Mouse (Mus musculus): ENCODE measurements around the gene Lrch1. TPM values are rescaled to one million over a fixed set of nuclear protein-coding genes. Genes with fewer than 3 reads are reported as not detected.

Lrch1 gene
- total RNA-seq, 2 experiments from 2014 or later: 3.0 to 4.4 TPM

- intact Hi-C loops (cut with DNase I): no loop called here
- peak overlapping the region; percentile 70; the same call in 1 of the 2 replicates for H3K27ac ChIP-seq
These were observed 79.3 kb downstream of the Lrch1 start for GRCm38 (mm10) chr14:74868188-74868901.

GRCm38 (mm10) chr14:74867076-74868042 is 80.3 kb downstream of the Lrch1 start:
- intact Hi-C loops (cut with DNase I): no loop called here
- DNase-seq: peak; percentile 24
- no peak for TF ChIP-seq CTCF (IDR thresholded peaks at IDR 0.05)
- Histone ChIP-seq H3K27ac (peak overlapping the region; percentile 70), H3K4me3 (peak overlapping the region; percentile 62)

More at GRCm38 (mm10) chr14:74868188-74868901, 79.3 kb downstream of the Lrch1 start:
- no peak for DNase-seq
- no peak overlapping the region for H3K4me3 ChIP-seq
- TF ChIP-seq CTCF (IDR thresholded peaks at IDR 0.05): no peak

- intact Hi-C loops (cut with DNase I): no loop called here
These were observed 81.9 kb downstream of the Lrch1 start for GRCm38 (mm10) chr14:74865738-74866137.

GRCm38 (mm10) chr14:74864805-74865483 is 82.7 kb downstream of the Lrch1 start:
- no peak overlapping the region for H3K27ac ChIP-seq
- no peak for TF ChIP-seq CTCF (IDR thresholded peaks at IDR 0.05)
- no peak overlapping the region for H3K4me3 ChIP-seq
- no peak for DNase-seq
- intact Hi-C loops (cut with DNase I): no loop called here

More at GRCm38 (mm10) chr14:74865738-74866137, 81.9 kb downstream of the Lrch1 start:
- Histone ChIP-seq H3K27ac (peak overlapping the region; percentile 70; the same call in 1 of the 2 replicates), H3K4me3 (no peak overlapping the region)
- no peak for DNase-seq
- TF ChIP-seq CTCF (IDR thresholded peaks at IDR 0.05): no peak

- TF ChIP-seq CTCF (IDR thresholded peaks at IDR 0.05): no peak
- H3K4me3 ChIP-seq: no peak overlapping the region
- H3K27ac ChIP-seq: no peak overlapping the region
- intact Hi-C loops (cut with DNase I): no loop called here
- DNase-seq: no peak
These were observed 86.2 kb downstream of the Lrch1 start for GRCm38 (mm10) chr14:74861456-74861855.

GRCm38 (mm10) chr14:74859154-74859553 is 88.5 kb downstream of the Lrch1 start:
- no peak for DNase-seq
- TF ChIP-seq CTCF (IDR thresholded peaks at IDR 0.05): no peak
- H3K27ac ChIP-seq: no peak overlapping the region

GRCm38 (mm10) chr14:74855429-74855828 is 92.2 kb downstream of the Lrch1 start:
- no peak overlapping the region for H3K4me3 ChIP-seq
- no peak overlapping the region for H3K27ac ChIP-seq
- no peak for DNase-seq
- intact Hi-C loops (cut with DNase I): no loop called here
- TF ChIP-seq CTCF (IDR thresholded peaks at IDR 0.05): no peak

More at GRCm38 (mm10) chr14:74859154-74859553, 88.5 kb downstream of the Lrch1 start:
- intact Hi-C loops (cut with DNase I): no loop called here
- no peak overlapping the region for H3K4me3 ChIP-seq

GRCm38 (mm10) chr14:74853759-74854100 is 93.9 kb downstream of the Lrch1 start:
- DNase-seq: no peak

GRCm38 (mm10) chr14:74852965-74853758 is 94.5 kb downstream of the Lrch1 start:
- intact Hi-C loops (cut with DNase I): no loop called here
- peak overlapping the region; percentile 54 for H3K4me3 ChIP-seq
- peak; percentile 36 for DNase-seq
- H3K27ac ChIP-seq: peak overlapping the region; percentile 63
- TF ChIP-seq CTCF (IDR thresholded peaks at IDR 0.05): no peak

More at GRCm38 (mm10) chr14:74853759-74854100, 93.9 kb downstream of the Lrch1 start:
- Histone ChIP-seq H3K4me3 (peak overlapping the region; percentile 54), H3K27ac (peak overlapping the region; percentile 63; the same call in 1 of the 2 replicates)
- intact Hi-C loops (cut with DNase I): no loop called here
- TF ChIP-seq CTCF (IDR thresholded peaks at IDR 0.05): no peak

GRCm38 (mm10) chr14:74851866-74852265 is 95.8 kb downstream of the Lrch1 start:
- DNase-seq: no peak
- intact Hi-C loops (cut with DNase I): no loop called here
- H3K27ac ChIP-seq: no peak overlapping the region
- TF ChIP-seq CTCF (IDR thresholded peaks at IDR 0.05): no peak
- H3K4me3 ChIP-seq: no peak overlapping the region

- Histone ChIP-seq H3K27ac (no peak overlapping the region), H3K4me3 (no peak overlapping the region)
- TF ChIP-seq CTCF (IDR thresholded peaks at IDR 0.05): no peak
- DNase-seq: no peak
- intact Hi-C loops (cut with DNase I): loop anchor here (5.0 kb wide), 1 partner anchor 98 kb away; the partner anchor contains the start of gene Lrch1
These were observed 98.7 kb downstream of the Lrch1 start for GRCm38 (mm10) chr14:74849020-74849419.

Data from gastrocnemius, adult 2 months (tissue).